Mouse (Mus musculus): ENCODE measurements at regions not wholly inside any gene's neighbourhood (a gene's known extent, or its start where the extent isn't known, plus 50 kb on each side); places are given as distances from the start of the nearest gene placed in this dataset.
"Not testable (repeated sequence)": the region's sequence is repeated elsewhere in the genome, so short reads cannot be mapped to it uniquely, and the experiment has no call there.

GRCm38 (mm10) chr3:58227322-58227627 lies 187.2 kb upstream of the Tsc22d2 start:
- DNase-seq = no peak

- no peak for DNase-seq
Measured at GRCm38 (mm10) chr3:58228189-58228588, 186.3 kb upstream of the Tsc22d2 start.

- no peak for DNase-seq
Measured at GRCm38 (mm10) chr3:58231746-58232145, 182.8 kb upstream of the Tsc22d2 start.

DNA sequence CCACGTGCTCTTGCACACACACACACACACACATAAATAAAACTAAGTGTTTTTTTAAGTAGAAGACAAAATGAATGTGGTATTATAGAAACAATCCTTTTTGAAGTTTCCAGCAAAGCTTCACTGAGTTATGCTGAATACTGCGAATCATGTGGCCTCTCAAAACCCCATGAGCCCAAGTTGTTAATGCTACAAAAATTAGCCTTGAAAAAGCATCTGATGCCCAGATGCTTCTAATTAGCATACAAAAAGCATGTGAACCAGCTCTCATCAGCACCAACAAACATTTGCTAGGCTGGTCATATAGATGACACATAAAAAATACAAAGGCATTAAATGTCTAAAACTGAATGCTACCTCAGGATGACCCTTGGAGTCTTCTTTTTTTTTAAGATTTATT lies 181.2 kb upstream of the Tsc22d2 start:
- DNase-seq = no peak

DNA sequence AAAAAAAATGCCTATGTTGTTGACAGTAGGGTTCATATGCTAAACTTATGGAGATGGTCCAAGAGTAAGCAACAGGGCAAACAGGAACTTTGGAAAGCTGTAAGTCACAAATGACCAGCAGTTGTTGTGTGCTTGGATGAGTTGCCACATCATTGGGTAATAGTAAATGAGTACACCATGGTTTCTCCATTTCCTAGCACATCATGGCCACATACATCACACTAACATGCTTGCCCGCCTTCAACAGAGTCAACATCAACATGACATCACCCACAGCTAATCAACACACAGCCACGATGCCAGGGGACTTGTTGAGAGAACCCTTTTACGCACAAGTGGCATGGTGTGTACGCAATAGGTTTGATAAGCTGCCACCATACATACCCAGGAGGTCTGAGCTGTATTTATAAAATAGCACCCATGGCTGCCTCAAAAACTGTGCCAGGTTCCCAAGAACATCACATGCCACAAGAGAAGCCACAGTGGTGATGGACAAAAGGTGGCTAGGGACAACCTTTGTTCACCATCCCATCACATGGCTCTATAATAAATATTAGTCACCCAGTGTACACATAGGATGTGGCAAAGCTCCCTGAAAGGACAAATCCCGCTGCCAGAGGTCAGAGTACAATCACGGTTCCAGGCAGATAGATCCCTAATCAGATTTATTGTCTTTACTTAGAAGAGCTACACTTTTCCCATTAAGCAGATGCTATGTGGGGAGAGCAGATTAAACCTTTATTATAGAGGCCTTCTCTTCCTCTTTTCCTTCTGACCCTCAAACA lies 179.5 kb upstream of the Tsc22d2 start:
- no peak for DNase-seq

- no peak for DNase-seq
Measured at GRCm38 (mm10) chr3:58238111-58238510, 176.4 kb upstream of the Tsc22d2 start.

DNA sequence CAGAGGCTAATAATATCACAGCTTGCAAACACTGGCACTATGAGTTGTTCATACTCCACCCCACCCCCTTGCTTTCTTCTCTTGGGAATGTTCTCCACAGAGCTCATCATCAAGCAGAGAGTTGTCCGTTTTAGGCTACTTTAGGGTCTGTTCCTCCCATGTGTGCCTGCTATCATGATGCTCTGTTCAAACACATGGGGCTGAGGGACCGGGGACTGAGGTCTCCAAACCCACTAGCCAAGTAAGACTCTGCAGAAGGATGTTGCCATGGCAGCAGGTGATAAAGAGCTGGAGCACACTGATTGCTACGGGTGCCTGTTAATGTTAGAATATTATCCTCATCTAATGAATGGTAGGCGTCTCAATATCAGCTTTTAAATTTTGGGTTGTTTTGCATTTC lies 173.7 kb upstream of the Tsc22d2 start:
- no peak for DNase-seq

- DNase-seq = no peak
Measured at GRCm38 (mm10) chr3:58245361-58245760, 169.2 kb upstream of the Tsc22d2 start.

DNA sequence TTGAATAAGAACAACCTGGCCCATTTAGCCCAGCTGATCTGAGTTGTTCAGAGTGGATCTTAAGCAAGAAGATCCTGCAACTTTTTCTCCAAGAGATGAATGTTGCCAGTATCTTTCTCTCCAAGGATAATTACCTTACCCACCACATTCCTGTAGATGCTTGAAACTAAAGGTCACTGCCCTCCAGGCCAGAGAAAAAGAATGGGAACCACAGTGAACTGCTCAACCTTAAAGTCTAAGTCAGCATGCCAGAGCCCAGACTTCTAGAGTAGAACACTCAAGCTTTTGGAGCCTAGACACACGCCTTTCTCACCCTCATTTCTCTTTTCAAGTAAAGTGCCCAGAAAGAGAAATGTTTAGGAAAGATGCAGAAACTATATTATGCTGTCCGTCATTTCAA lies 166.5 kb upstream of the Tsc22d2 start:
- no peak for DNase-seq

DNA sequence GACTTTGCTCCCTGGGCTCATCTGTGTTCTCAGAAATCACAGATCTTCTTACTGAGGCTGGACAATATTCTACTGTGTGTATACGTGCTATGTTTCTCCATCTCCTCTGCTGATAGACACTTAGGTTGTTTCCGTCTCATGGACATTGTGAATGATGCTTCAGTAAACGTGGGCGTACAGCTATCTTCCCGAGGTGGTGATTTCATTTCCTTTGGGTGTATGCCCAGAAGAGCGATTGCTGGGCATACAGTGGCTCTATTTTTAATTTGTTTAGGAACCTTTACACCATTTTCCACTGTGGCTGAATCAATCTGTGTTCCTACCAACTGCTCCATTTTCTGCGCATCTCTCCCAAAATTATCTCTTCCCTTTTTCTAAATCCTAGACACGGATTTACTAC lies 160.6 kb upstream of the Tsc22d2 start:
- DNase-seq = no peak

- DNase-seq = no peak
Measured at GRCm38 (mm10) chr3:58267606-58268325, 146.7 kb upstream of the Tsc22d2 start.

GRCm38 (mm10) chr3:58271441-58271840 lies 143.1 kb upstream of the Tsc22d2 start:
- DNase-seq = not testable (repeated sequence)

DNA sequence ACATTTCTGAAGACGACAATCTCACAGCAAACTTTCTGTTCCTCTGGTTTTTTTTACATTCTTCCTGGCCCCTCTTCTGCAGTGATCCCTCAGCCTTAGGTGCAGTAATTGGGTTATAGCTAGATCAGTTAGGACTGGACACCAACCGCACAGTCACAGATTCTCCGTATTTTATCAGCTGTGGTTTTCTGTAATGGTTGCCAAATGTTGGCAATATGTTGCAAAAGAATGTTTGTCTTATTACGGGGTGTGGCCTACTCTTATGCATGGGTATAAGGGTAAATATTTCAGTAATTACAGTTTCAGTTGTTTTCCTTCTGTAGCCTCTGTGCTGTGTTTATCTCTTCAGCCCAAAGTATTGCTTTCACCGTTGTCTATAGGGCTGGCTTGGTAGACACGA lies 133.2 kb upstream of the Tsc22d2 start:
- DNase-seq = no peak

DNA sequence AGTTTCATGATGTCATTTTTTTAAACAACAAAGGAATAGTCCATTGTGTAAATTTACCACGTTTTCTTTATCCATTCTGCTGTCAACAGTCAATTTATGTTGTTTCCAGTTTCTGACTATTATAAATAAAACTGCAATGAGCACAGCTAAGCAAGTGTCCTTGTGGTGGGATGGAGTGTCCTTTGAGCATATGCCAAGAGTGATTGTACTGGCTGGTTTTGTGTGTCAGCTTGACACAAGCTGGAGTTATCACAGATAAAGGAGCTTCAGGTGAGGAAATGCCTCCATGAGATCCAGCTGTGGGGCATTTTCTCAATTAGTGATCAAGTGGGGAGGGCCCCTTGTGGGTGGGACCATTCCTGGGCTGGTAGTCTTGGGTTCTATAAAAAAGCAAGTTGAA lies 130.1 kb upstream of the Tsc22d2 start:
- DNase-seq = peak; percentile 51

DNA sequence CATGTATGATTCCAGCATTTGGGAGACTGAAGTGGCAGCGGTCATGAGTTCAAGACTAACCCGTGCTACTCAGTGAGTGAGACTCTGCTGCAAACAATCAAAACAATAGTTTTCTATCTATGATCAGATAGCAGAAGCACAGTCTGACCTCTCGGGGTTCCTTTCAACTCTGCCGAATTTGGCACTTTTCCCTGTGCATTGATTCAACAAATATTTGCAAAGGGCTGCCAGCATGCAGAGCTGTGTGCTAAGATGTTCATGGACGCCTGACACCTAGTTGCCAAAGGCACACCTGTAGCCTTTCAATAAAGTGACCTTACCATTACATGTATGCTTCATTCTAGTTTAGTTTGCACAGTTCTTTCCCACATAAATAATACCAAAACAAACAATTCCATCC lies 118.7 kb upstream of the Tsc22d2 start:
- no peak for DNase-seq

- DNase-seq = no peak
Measured at GRCm38 (mm10) chr3:58300213-58300612, 114.3 kb upstream of the Tsc22d2 start.

GRCm38 (mm10) chr3:58300801-58301485 lies 113.6 kb upstream of the Tsc22d2 start:
- DNase-seq = no peak

DNA sequence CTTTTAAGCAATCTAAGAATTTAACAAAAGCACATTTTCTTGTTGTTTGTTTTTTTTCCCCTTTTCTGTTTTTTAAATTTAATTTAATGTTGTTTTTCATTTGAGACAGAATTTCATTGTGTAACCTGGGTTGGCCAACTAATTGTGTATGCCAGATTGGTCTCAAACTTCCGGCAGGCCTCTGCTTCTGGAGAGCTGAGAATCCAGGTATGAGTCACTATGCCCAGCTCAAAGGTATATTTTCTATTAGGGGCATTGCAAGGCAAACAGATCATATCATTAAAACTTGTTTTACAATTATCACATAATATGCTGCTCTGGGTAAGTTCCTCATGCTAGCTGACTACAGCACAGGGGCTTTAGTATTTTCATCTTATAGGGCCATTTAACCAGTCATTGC lies 112.2 kb upstream of the Tsc22d2 start:
- no peak for DNase-seq

- DNase-seq = no peak
Measured at GRCm38 (mm10) chr3:58303746-58304145, 110.8 kb upstream of the Tsc22d2 start.

GRCm38 (mm10) chr3:58309601-58310000 lies 104.9 kb upstream of the Tsc22d2 start:
- DNase-seq = no peak

GRCm38 (mm10) chr3:58310390-58310789 lies 104.1 kb upstream of the Tsc22d2 start:
- no peak for DNase-seq

GRCm38 (mm10) chr3:58311104-58311685 lies 103.3 kb upstream of the Tsc22d2 start:
- DNase-seq = peak; percentile 16

DNA sequence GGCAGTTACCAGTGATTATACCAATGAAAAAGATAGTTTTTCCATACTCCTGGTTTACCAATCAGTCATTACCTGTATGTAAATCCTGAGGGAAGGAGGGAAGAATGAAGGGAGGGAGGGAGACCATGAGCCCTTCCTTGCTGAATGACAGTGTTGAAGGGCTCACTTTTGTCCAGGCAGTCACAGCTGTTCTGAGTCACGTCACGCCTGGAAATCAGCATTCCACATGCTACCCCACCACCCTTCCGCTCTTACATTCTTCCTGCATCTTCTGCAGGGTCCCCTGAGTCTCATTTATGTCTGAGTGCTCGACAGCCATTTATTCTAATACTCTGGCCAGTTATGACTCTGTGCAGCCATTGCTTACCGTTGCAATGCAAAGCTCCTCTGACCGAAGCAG lies 101.9 kb upstream of the Tsc22d2 start:
- DNase-seq = no peak
